Mouse (Mus musculus) stomach, embryonic 16.5 days (tissue): ENCODE measurements around the gene Eci1. TPM values are rescaled to one million over a fixed set of nuclear protein-coding genes. Genes with fewer than 3 reads are reported as not detected.

Experiments used
- ATAC-seq: fragments of 200-750 bp; cut with Nextera tagmentation; 2 replicates; pipeline ENCODE4 v1.8.0; 2017; ENCODE audit warnings: moderate number of reproducible peaks, moderate TSS enrichment; ENCODE audit not compliant: insufficient read depth, low FRiP score
- H3K27ac ChIP-seq: fragments of 300-500 bp; sonication (generic); 2 replicates; pipeline ENCODE4 v1.5.1; 2014; ENCODE audit warnings: low read length
- H3K27me3 ChIP-seq: fragments of 300-500 bp; sonication (generic); 2 replicates; pipeline ENCODE4 v1.6.1; 2014; ENCODE audit warnings: low read length, control low read depth, mixed read lengths; ENCODE audit not compliant: control insufficient read depth, insufficient read depth
- H3K36me3 ChIP-seq: fragments of 300-500 bp; sonication (generic); 2 replicates; pipeline ENCODE4 v1.6.1; 2014; ENCODE audit warnings: low read length; ENCODE audit not compliant: control insufficient read depth, insufficient read depth
- H3K4me1 ChIP-seq: fragments of 300-500 bp; sonication (generic); 2 replicates; pipeline ENCODE4 v1.6.1; 2014; ENCODE audit warnings: low read length, control low read depth, mixed read lengths; ENCODE audit not compliant: control insufficient read depth, insufficient read depth
- H3K4me2 ChIP-seq: fragments of 300-500 bp; sonication (generic); 2 replicates; pipeline ENCODE4 v1.6.1; 2014; ENCODE audit warnings: low read depth, low read length, mixed read lengths
- H3K4me3 ChIP-seq: fragments of 300-500 bp; sonication (generic); replicated peaks from 2 replicates; pipeline ENCODE4 v1.5.1; 2014; ENCODE audit warnings: mild to moderate bottlenecking, low read length
- H3K9ac ChIP-seq: fragments of 300-500 bp; sonication (generic); 2 replicates; pipeline ENCODE4 v1.6.1; 2014; ENCODE audit warnings: low read length
- H3K9me3 ChIP-seq: fragments of 300-500 bp; sonication (generic); replicated peaks from 2 replicates; pipeline ENCODE4 v1.6.1; 2016; ENCODE audit warnings: low read length, control low read depth; ENCODE audit not compliant: control insufficient read depth
- WGBS: fragments of 180-500 bp; shearing (Covaris S2); extraction: QIAGEN DNeasy Blood & Tissue Kit; methylation state at CpG from one replicate; pipeline ENCODE4 v1.1.7; 2014; 5-methylcytosine and 5-hydroxymethylcytosine counted together
- polyA plus RNA-seq: library from polyadenylated mRNA; unstranded; fragments of >200 nt; fragmentation: Nextera tagmentation; extraction: Ambion mirVana; gene quantifications from 2 replicates; pipeline ENCODE4 v1.2.1, GENCODE M21; 2015

Eci1 gene
- polyA plus RNA-seq, 1 experiment from 2014 or later, result 153 TPM

DNA sequence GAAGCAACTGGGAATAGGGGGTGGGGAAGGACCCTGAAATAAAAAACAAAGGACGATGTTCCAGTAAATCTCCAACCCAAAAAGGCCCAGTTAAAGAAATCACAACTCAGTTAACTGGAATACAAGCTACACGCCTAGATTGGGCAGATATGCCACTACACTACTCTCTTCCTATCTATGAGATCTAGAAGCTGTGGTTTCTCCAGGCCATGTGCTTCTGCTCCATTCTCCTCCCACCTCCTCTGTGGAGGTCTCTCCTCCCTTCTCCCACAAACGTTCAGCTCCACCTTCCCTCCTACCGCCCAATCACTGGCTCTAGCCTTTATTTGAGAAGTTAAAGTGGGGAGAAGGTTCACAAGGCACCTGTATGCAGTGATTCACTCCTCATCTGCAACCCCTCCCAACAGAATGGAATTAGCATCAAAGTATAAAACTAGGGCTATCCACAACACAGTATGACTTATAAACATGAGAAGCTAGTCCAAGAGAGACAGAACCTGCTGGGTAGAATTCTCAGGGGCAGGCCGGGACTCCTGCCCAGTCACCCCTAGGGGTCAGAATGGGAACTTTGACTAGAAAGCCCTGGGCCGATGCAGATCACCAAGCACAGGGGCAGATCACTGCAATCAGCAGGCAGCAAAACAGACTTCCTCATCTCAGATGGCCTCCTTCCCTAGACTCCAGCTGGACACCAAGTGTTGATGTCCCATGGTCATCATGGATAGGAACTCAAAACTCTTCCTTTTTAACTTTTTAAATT, 37.1 kb downstream of the Eci1 start:
- no peaks in the 10 kb centered on the region for H3K36me3 ChIP-seq
- no peak overlapping the region for H3K4me2 ChIP-seq
- no peak overlapping the region for H3K27ac ChIP-seq
- H3K4me3 ChIP-seq, result no peak overlapping the region
- H3K9ac ChIP-seq, result no peak overlapping the region
- H3K4me1 ChIP-seq, result no peaks in the 10 kb centered on the region
- 49% methylated on average over 6 of the region's 6 CpGs for WGBS
- H3K9me3 ChIP-seq, result no peaks in the 10 kb centered on the region
- no peaks in the 10 kb centered on the region for H3K27me3 ChIP-seq
- no peak for ATAC-seq

DNA sequence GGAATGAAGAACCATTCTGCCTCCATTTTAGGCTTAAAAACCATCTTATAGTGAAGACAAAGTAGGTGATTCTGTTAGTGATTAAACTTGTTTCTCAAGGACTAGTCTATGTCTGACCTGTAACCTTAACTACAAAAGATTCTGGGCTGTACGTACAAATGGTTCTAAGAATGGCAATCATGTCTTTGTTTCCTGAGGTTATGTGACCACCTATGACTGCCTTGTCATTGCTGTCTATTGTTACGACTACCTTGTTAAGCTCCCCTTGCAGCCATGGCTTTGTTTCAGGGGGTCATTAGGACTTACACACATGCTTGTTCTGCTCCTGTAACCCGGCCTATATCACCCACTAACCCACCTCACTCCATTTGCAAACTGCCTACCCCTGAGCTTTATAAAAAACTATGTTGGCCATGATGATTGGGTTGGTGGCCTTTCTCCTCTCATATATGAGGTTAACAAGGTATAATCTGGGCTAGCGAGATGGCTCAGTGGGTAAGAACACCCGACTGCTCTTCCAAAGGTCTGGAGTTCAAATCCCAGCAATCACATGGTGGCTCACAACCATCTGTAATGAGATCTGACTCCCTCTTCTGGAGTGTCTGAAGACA, 42.3 kb downstream of the Eci1 start:
- Histone ChIP-seq H3K27ac (no peak overlapping the region), H3K9ac (no peak overlapping the region), H3K4me2 (no peak overlapping the region), H3K27me3 (no peaks in the 10 kb centered on the region), H3K9me3 (no peaks in the 10 kb centered on the region), H3K4me1 (peaks cover 23% of the 10 kb centered on the region), H3K4me3 (no peak overlapping the region), H3K36me3 (no peaks in the 10 kb centered on the region)
- 92% methylated on average over 5 of the region's 5 CpGs for WGBS
- ATAC-seq, result no peak

DNA sequence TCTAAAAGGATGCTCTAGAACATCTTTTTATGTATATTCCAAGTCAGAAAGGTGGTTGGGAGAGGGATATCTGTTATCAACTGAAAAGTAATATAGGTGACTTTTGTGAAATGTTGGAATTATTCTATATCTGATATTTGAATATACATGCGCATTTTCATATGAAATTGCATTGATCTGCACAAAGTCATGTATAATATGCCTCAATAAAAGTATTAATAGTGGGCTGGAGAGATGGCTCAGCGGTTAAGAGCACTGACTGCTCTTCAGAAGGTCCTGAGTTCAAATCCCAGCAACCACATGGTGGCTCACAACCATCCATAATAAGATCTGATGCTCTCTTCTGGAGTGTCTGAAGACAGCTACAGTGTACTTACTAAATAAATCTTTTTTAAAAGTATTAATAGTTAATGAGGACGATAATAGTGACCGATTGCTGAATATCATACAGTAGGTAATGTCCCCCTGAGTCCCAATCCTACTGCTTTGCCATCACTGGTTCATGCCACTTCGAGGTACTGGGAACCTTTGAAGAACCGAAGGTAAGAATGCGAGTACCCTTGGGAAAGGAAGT, 43.0 kb downstream of the Eci1 start:
- H3K4me2 ChIP-seq, result peak overlapping the region; percentile 99
- no peak for ATAC-seq
- peak overlapping the region; percentile 91 for H3K9ac ChIP-seq
- no peaks in the 10 kb centered on the region for H3K27me3 ChIP-seq
- peaks cover 27% of the 10 kb centered on the region for H3K4me1 ChIP-seq
- no peaks in the 10 kb centered on the region for H3K36me3 ChIP-seq
- WGBS, result 16% methylated on average over 7 of the region's 7 CpGs
- peak overlapping the region; percentile 88 for H3K27ac ChIP-seq
- H3K9me3 ChIP-seq, result no peaks in the 10 kb centered on the region
- H3K4me3 ChIP-seq, result peak overlapping the region; percentile 72

DNA sequence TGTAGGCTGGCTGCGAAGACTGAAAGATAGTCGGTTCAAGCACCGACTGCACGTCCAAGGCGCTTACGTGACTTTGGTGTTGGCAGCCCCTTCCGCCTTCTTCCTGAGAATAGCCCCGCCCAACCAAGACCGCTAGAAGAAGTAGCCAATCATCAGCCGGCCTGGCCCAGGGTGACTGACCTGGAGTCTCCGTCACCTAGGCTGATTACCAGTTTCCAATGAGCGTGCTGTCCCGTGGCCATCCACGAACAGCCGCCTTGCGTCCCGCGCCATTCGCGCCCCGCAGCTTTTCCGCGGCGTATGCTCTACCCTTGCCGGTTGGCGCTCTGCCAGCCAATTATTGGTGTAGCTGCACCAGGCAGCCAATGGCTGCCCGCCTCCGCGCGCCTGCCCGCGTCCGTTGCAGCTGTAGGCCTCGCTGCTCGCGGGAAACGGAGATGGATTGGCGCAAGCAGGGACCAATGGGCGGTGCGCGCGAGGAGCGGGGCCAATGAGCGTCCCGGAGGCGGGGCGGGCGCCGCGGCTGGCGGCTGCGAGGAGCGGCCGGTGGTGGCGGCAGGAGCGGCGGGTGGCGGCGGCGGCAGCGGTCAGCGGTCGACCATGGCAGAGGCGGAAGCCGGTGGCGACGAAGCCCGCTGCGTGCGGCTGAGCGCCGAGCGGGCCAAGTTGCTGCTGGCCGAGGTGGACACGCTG, 43.6 kb downstream of the Eci1 start, which contains the start of the genes E4f1 and Pgp:
Gene E4f1, minus strand, starts transcription at position 404 of the 693 bp plus-strand sequence.
Gene Pgp, plus strand, starts transcription at position 483 of the 693 bp plus-strand sequence.
- peaks cover 2% of the 10 kb centered on the region; the same call in 1 of the 2 replicates for H3K36me3 ChIP-seq
- H3K4me1 ChIP-seq, result peaks cover 27% of the 10 kb centered on the region
- H3K27me3 ChIP-seq, result no peaks in the 10 kb centered on the region
- H3K9me3 ChIP-seq, result no peaks in the 10 kb centered on the region
- peak within 1 kb of the TSS; percentile 72 for H3K4me3 ChIP-seq
- H3K4me2 ChIP-seq, result peak within 1 kb of the TSS; percentile 99
- peak within 1 kb of the TSS; percentile 91 for H3K9ac ChIP-seq
- peak within 1 kb of the TSS; percentile 88 for H3K27ac ChIP-seq
- under 1% methylated on average over 75 of the region's 75 CpGs for WGBS
- peak; percentile 96 for ATAC-seq

DNA sequence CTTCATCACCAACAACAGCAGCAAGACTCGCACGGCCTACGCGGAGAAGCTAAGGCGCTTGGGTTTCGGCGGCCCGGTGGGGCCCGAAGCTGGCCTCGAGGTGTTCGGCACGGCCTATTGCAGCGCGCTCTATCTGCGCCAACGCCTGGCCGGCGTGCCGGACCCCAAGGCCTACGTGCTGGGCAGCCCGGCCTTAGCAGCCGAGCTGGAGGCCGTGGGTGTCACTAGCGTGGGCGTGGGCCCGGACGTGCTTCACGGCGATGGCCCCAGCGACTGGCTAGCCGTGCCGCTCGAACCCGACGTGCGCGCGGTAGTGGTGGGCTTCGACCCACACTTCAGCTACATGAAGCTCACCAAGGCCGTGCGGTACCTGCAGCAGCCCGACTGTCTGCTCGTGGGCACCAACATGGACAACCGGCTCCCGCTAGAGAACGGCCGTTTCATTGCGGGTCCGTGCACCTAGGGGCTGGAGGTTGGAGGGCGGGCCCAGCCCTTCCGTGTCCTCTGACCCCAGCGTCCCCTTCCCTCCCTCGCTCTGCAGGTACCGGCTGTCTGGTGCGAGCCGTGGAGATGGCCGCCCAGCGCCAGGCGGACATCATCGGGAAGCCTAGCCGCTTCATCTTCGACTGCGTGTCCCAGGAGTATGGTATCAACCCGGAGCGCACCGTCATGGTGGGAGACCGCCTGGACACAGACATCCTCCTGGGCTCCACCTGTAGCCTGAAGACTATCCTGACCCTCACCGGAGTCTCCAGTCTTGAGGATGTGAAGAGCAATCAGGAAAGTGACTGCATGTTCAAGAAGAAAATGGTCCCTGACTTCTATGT, 44.5 kb downstream of the Eci1 start:
- Histone ChIP-seq H3K27ac (peak overlapping the region; percentile 77), H3K9me3 (no peaks in the 10 kb centered on the region), H3K36me3 (peaks cover 11% of the 10 kb centered on the region; the same call in 1 of the 2 replicates), H3K9ac (peak overlapping the region; percentile 91), H3K4me1 (peaks cover 27% of the 10 kb centered on the region), H3K27me3 (no peaks in the 10 kb centered on the region), H3K4me3 (peak overlapping the region; percentile 72), H3K4me2 (peak overlapping the region; percentile 99)
- peak; percentile 14; the same call in 1 of the 2 replicates for ATAC-seq
- under 1% methylated on average over 68 of the region's 68 CpGs for WGBS

DNA sequence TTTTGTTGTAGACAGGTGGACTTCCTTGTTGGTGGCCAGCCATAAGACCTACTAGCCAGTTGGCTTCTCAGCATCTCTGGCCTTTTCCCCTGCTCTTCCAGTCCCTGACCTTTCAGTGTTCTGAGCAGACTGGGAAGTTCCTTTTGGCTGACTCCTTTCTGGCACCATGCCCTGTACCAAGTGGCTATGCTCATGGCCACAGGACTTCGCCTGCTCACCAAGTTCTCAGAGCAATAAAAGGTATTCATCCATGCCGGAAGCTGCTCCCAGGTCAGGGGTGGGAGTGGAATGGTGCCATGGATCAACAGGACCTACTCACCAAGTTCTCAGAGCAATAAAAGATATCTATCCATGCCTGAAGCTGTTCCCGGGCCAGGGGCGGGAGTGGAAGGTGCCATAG, 46.1 kb downstream of the Eci1 start:
- WGBS, result 74% methylated on average over 4 of the region's 4 CpGs
- Histone ChIP-seq H3K27ac (peak overlapping the region; percentile 83), H3K9ac (peak overlapping the region; percentile 27; the same call in 1 of the 2 replicates), H3K4me1 (peaks cover 27% of the 10 kb centered on the region), H3K27me3 (no peaks in the 10 kb centered on the region), H3K4me3 (peak overlapping the region; percentile 72; the same call in 1 of the 2 replicates), H3K4me2 (peak overlapping the region; percentile 99), H3K36me3 (peaks cover 15% of the 10 kb centered on the region; the same call in 1 of the 2 replicates), H3K9me3 (no peaks in the 10 kb centered on the region)
- ATAC-seq, result no peak

DNA sequence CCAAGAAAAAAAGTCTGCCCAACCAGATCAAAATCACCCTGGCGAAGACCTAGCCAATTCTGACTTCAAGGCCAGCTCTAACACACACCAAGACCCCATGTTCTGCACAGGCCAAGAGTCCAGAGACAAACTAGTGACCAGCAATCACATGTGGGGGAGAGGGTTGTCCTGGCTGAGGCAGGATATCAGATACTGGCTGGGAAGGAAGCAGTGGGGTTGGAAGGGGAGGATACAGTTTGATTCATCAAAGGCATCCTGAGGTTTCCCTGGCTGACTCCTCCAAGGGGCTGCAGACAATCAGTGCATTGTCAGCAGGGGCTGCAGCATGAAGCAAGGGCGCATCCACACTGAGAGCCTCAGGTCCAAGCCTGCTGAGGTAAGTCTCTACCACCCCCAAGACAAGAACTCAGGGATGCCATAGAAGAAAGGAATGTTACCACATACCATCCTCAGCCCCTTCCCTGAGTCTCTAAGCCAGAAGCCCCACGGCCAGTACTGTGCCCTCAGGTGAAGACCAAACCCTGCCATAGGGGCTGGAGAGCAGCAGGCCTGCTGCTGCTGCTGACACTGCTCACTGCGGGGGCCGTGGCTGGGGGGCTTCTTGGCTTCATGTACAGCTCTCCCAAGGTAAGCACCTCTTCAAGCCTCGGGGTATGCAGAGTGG, 47.3 kb downstream of the Eci1 start, which contains the start of gene Bricd5:
Gene Bricd5, plus strand, starts transcription at position 273 of the 664 bp plus-strand sequence.
- Histone ChIP-seq H3K27ac (peak within 1 kb of the TSS; percentile 83), H3K4me1 (peaks cover 31% of the 10 kb centered on the region), H3K9me3 (no peaks in the 10 kb centered on the region), H3K9ac (peak within 1 kb of the TSS; percentile 27; the same call in 1 of the 2 replicates), H3K4me3 (peak within 1 kb of the TSS; percentile 72; the same call in 1 of the 2 replicates), H3K27me3 (no peaks in the 10 kb centered on the region), H3K4me2 (peak within 1 kb of the TSS; percentile 99), H3K36me3 (peaks cover 15% of the 10 kb centered on the region; the same call in 1 of the 2 replicates)
- ATAC-seq, result no peak
- WGBS, result 79% methylated on average over 6 of the region's 6 CpGs

DNA sequence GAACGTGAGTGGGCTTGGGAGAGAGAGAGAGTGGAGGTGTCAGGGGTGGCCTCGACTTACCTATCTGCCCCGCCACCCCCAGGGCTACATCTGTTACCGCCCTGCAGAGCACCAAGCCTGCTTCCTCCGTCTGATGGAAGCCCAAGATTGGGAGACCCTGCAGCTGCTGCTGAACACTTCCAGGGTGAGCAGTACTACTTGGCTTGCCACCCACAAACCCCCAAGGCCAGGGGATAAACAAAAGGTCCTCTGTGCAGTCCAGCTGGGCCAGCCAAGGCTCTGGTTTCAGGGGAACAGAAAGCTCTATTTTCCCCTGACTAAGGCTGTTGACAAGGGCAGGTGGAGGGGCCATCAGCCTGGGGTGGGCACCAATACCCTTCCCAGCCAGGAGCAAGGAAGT, 48.1 kb downstream of the Eci1 start:
- H3K4me1 ChIP-seq, result peaks cover 31% of the 10 kb centered on the region
- peaks cover 15% of the 10 kb centered on the region; the same call in 1 of the 2 replicates for H3K36me3 ChIP-seq
- H3K9ac ChIP-seq, result no peak overlapping the region
- no peak for ATAC-seq
- no peaks in the 10 kb centered on the region for H3K9me3 ChIP-seq
- 74% methylated on average over 5 of the region's 5 CpGs for WGBS
- no peak overlapping the region for H3K4me2 ChIP-seq
- no peaks in the 10 kb centered on the region for H3K27me3 ChIP-seq
- H3K4me3 ChIP-seq, result no peak overlapping the region
- H3K27ac ChIP-seq, result peak overlapping the region; percentile 83; the same call in 1 of the 2 replicates
